Mouse (Mus musculus) R1 (cell line): Measurements from ENCODE around the gene Scml4.

Experiments used
- DNase-seq: peaks from one replicate; pipeline ENCODE4 v3.0.0-alpha.2; 2018; ENCODE audit warnings: low read depth, low spot score

Gene Scml4

GRCm38 (mm10) chr10:42994331-42994782 lies 134.2 kb downstream of the Scml4 start:
- DNase-seq = no peak

GRCm38 (mm10) chr10:42995484-42995895 lies 135.3 kb downstream of the Scml4 start:
- DNase-seq = no peak

- DNase-seq = no peak
Measured at GRCm38 (mm10) chr10:42997278-42997677, 137.1 kb downstream of the Scml4 start.

- no peak for DNase-seq
Measured at GRCm38 (mm10) chr10:42999324-42999723, 139.2 kb downstream of the Scml4 start.

GRCm38 (mm10) chr10:43001433-43001832 lies 141.3 kb downstream of the Scml4 start:
- DNase-seq = no peak

- peak; percentile 76 for DNase-seq
Measured at GRCm38 (mm10) chr10:43002066-43002678, 142.0 kb downstream of the Scml4 start.

- peak; percentile 46 for DNase-seq
Measured at GRCm38 (mm10) chr10:43002721-43003465, 142.7 kb downstream of the Scml4 start.

- no peak for DNase-seq
Measured at GRCm38 (mm10) chr10:43003466-43003757, 143.2 kb downstream of the Scml4 start.

- no peak for DNase-seq
Measured at GRCm38 (mm10) chr10:43004174-43004734, 144.1 kb downstream of the Scml4 start.

- DNase-seq = no peak
Measured at GRCm38 (mm10) chr10:43005031-43005430, 144.9 kb downstream of the Scml4 start.

GRCm38 (mm10) chr10:43005677-43006076 lies 145.5 kb downstream of the Scml4 start:
- DNase-seq = no peak

- no peak for DNase-seq
Measured at GRCm38 (mm10) chr10:43006534-43006933, 146.4 kb downstream of the Scml4 start.

GRCm38 (mm10) chr10:43008116-43008515 lies 147.9 kb downstream of the Scml4 start:
- DNase-seq = no peak
